Mouse (Mus musculus): ENCODE data around the gene Rpl22.

Gene Rpl22

GRCm38 (mm10) chr4:152291562-152291961 is 34.0 kb upstream of the Rpl22 start, which contains the start of gene Hes3:
Gene Hes3, minus strand, starts transcription at chr4:152291662.
- ChIA-PET CTCF (interaction anchor here in 2 of 4 experiments (0.8 to 1.3 kb wide), 6 partner anchors 17 to 150 kb away, joined by 3 to 4 read pairs (median 3); no protein-coding TSS in a partner anchor), POLR2A (interaction anchor here in 3 of 4 experiments (0.7 to 1.8 kb wide), 9 partner anchors 9 to 184 kb away, joined by 3 to 8 read pairs (median 3); partner anchors contain the start of gene Rpl22 (in 1 of the 3))

GRCm38 (mm10) chr4:152292102-152292765 is 33.3 kb upstream of the Rpl22 start:
- ChIA-PET POLR2A (interaction anchor here in 2 of 4 experiments (0.7 to 1.8 kb wide), 8 partner anchors 10 to 159 kb away, joined by 3 to 8 read pairs (median 3); partner anchors contain the start of gene Rpl22 (in 1 of the 2)), CTCF (interaction anchor here in 3 of 4 experiments (0.6 to 1.5 kb wide), 11 partner anchors 9 to 196 kb away, joined by 3 to 4 read pairs (median 3); partner anchors contain the start of gene Rnf207 (in 1 of the 3))

- POLR2A ChIA-PET = interaction anchor here in 2 of 4 experiments (0.6 to 1.6 kb wide), 6 partner anchors 14 to 179 kb away, joined by 3 read pairs; partner anchors contain the start of genes Rnf207 (in 1 of the 2) and Tnfrsf25 (in 1 of the 2)
- CTCF ChIA-PET = interaction anchor here (0.6 to 2.4 kb wide), 16 partner anchors 9 to 156 kb away, joined by 3 to 9 read pairs (median 4); partner anchors contain the start of gene Rnf207 (in 1 of the 4)
Observed at GRCm38 (mm10) chr4:152294188-152294929, 31.2 kb upstream of the Rpl22 start.

- POLR2A ChIA-PET = interaction anchor here in 2 of 4 experiments (0.7 to 1.4 kb wide), 3 partner anchors 17 to 20 kb away, joined by 4 read pairs; no protein-coding TSS in a partner anchor
- CTCF ChIA-PET = interaction anchor here in 2 of 4 experiments (0.7 to 2.4 kb wide), 7 partner anchors 14 to 155 kb away, joined by 3 to 9 read pairs (median 4); partner anchors contain the start of gene Rnf207 (in 1 of the 2)
Observed at GRCm38 (mm10) chr4:152295916-152296315, 29.6 kb upstream of the Rpl22 start.

GRCm38 (mm10) chr4:152296371-152296770 is 29.2 kb upstream of the Rpl22 start:
- ChIA-PET POLR2A (interaction anchor here (0.6 to 2.1 kb wide), 27 partner anchors 9 to 322 kb away, joined by 3 to 21 read pairs (median 4); partner anchors contain the start of genes Rpl22 (in 3 of the 4), Espn (in 1 of the 4), Rnf207 (in 1 of the 4) and Zbtb48 (in 1 of the 4)), CTCF (interaction anchor here in 3 of 4 experiments (0.6 to 2.6 kb wide), 22 partner anchors 11 to 1903 kb away, joined by 3 to 13 read pairs (median 4); partner anchors contain the start of gene Rnf207 (in 1 of the 3))

- POLR2A ChIA-PET = interaction anchor here (0.6 to 2.1 kb wide), 31 partner anchors 8 to 323 kb away, joined by 3 to 21 read pairs (median 4); partner anchors contain the start of genes Rpl22 (in 3 of the 4), Espn (in 1 of the 4), Rnf207 (in 1 of the 4) and Zbtb48 (in 1 of the 4)
- CTCF ChIA-PET = interaction anchor here in 3 of 4 experiments (0.6 to 2.6 kb wide), 23 partner anchors 11 to 1902 kb away, joined by 3 to 13 read pairs (median 4); partner anchors contain the start of genes Dnajc11 (in 1 of the 3) and Rnf207 (in 1 of the 3)
Observed at GRCm38 (mm10) chr4:152296874-152297861, 28.4 kb upstream of the Rpl22 start, which contains the start of gene Icmt. Gene Icmt, plus strand, starts transcription at chr4:152297227.

DNA sequence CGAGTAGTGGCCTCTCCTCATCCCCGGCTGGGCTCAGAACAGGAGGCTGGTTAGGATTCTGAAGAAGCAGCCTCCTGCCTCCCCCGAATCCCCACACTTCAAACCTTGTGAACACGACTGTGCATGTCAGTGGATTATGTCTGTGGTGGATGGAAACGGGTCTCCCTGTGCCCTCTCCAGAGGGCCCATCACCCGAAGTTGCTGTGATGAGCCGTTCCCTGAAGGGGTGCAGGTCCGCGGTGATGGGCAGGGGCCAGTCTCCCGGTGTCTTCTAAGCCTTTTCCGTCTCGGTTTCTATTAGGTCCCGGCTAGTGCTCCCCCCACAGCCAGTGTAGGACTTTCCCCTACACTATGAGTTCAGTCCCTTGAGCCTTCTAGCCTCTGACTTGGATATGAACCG is 26.7 kb upstream of the Rpl22 start:
- ChIA-PET CTCF (interaction anchor here in 2 of 4 experiments (0.7 to 2.6 kb wide), 2 partner anchors 20 kb away, joined by 3 to 13 read pairs; partner anchors contain the start of gene Rnf207 (in 2 of the 2)), POLR2A (interaction anchor here in 1 of 4 experiments (1.0 to 1.8 kb wide), 4 partner anchors 11 to 39 kb away, joined by 3 to 5 read pairs (median 4); partner anchors contain the start of gene Chd5)

DNA sequence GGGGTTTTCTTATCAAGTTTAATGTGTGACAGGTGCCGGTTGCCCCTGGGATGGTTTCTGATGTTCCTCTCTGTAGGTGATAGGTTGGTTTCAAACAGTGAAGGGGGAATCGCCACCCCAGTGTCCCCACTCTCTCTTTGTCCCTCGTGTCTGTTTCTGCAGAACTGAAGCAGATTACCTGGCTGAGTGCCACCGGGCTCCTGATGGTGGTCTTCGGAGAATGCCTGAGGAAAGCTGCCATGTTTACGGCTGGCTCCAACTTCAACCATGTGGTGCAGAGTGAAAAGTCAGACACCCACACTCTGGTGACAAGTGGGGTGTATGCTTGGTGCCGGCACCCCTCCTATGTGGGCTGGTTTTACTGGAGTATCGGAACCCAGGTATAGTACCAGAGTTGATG is 25.2 kb upstream of the Rpl22 start:
- ChIA-PET POLR2A (interaction anchor here in 1 of 4 experiments (0.8 to 1.3 kb wide), 4 partner anchors 9 to 37 kb away, joined by 3 to 4 read pairs (median 3); no protein-coding TSS in a partner anchor), CTCF (interaction anchor here in 1 of 4 experiments (0.6 to 1.5 kb wide), 2 partner anchors 18 to 126 kb away, joined by 3 read pairs; partner anchors contain the start of gene Rnf207)

DNA sequence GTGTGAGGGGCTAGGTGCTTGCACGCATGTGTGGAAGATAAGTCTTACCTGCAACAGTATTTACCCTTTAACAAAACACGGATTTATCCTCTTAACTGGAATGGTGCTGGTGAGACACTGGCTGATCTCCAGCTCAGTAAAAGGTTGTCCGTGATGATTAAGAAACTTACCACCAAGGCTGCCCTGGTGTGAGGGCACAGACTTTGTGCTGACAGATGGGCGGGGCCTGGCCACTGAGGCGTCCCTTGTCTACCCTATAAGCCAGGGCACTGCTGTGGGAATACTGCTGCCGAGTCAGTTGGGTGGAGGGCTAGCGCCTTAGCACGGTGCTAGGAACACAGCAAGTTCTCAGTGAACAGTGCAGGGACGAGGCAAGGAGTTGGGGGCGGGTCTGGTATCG is 23.5 kb upstream of the Rpl22 start:
- POLR2A ChIA-PET = interaction anchor here in 2 of 4 experiments (1.2 to 1.6 kb wide), 3 partner anchors 10 to 14 kb away, joined by 3 read pairs; no protein-coding TSS in a partner anchor

DNA sequence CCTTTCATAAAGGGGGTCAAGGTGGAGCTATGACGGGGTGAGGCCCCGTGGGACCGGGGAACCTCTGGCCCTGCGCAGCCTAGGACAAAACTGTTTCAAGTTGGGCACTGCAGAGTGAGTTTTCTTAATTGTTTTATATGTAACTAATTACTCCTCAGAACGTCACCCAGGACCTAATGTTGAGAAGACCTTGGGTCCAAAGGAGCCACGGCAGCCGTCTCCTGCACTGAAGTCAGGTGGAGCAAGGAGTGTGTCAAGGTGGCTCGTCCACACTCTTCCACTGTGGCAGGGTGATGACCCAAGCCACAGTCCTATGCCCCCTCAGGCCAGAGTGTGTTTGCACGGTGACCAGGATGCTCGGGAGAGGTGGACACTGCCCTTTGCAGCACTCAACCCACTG is 22.4 kb upstream of the Rpl22 start:
- ChIA-PET CTCF (interaction anchor here in 3 of 4 experiments (0.5 to 1.6 kb wide), 6 partner anchors 9 to 149 kb away, joined by 3 to 6 read pairs (median 4); partner anchors contain the start of gene Rnf207 (in 1 of the 3)), POLR2A (interaction anchor here in 2 of 4 experiments (1.2 to 1.7 kb wide), 3 partner anchors 12 to 30 kb away, joined by 3 to 5 read pairs (median 3); no protein-coding TSS in a partner anchor)

More for the DNA sequence above, 23.5 kb upstream of the Rpl22 start:
- CTCF ChIA-PET = interaction anchor here in 1 of 4 experiments (1.5 kb wide), 2 partner anchors 17 to 30 kb away, joined by 3 to 4 read pairs; partner anchors contain the start of gene Rnf207

DNA sequence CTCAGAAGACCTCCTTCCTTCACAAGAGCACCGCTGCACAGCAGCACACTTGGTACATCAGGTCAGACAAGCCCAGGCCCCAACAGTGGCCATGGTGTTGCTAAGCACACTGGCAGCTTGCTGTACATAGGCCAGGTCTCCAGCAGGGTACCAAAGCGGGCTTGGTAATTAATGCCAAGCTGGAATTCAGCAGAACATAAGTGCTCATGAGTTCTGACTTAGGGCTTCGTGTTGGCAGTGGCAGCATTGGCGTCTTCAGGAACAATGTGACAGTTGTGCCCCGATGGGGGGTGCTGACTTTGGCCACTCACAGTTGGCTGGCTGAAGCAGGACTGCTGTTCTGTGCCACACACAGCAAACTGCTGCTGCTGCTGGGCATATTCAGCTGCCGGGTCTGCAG is 20.9 kb upstream of the Rpl22 start:
- ChIA-PET CTCF (interaction anchor here (0.6 to 3.9 kb wide), 9 partner anchors 14 to 1022 kb away, joined by 3 to 15 read pairs (median 4); partner anchors contain the start of gene Rnf207 (in 2 of the 4)), POLR2A (interaction anchor here in 2 of 4 experiments (0.6 to 1.9 kb wide), 8 partner anchors 8 to 45 kb away, joined by 3 to 10 read pairs (median 4); partner anchors contain the start of genes Icmt (in 1 of the 2) and Rpl22 (in 1 of the 2))

- ChIA-PET CTCF (interaction anchor here in 2 of 4 experiments (0.6 to 3.9 kb wide), 2 partner anchors 8 to 13 kb away, joined by 6 to 15 read pairs; partner anchors contain the start of gene Rnf207 (in 1 of the 2)), POLR2A (interaction anchor here in 2 of 4 experiments (1.1 to 2.0 kb wide), 6 partner anchors 9 to 16 kb away, joined by 3 to 8 read pairs (median 5); partner anchors contain the start of gene Icmt (in 2 of the 2))
Observed at GRCm38 (mm10) chr4:152305991-152306390, 19.6 kb upstream of the Rpl22 start.

DNA sequence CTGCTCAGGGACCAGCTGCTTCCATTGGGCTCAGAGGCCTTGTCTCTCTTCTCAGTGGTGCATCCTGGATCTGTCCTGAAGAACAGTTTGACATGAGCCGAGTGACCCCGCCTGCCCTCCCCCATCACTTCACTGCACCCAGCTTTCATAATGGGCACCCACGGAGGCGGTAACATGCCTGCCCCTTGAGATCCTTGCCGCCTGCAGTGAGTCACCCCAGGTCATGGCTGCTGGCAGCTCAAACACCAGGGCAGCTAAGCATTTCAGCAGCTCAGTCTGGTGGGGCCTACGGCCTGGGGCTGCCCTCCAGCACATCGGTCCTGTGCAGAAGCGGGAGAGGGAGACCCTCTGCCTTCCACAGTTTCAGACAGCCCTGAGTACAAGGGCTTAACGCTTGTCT is 18.0 kb upstream of the Rpl22 start:
- ChIA-PET POLR2A (interaction anchor here in 3 of 4 experiments (0.5 to 5.0 kb wide), 14 partner anchors 8 to 103 kb away, joined by 3 to 23 read pairs (median 3); partner anchors contain the start of genes Rnf207 (in 2 of the 3), Hes3 (in 1 of the 3), Icmt (in 1 of the 3) and Rpl22 (in 1 of the 3)), CTCF (interaction anchor here (0.6 to 3.9 kb wide), 8 partner anchors 10 to 154 kb away, joined by 3 to 15 read pairs (median 4); partner anchors contain the start of genes Rnf207 (in 3 of the 4) and Icmt (in 1 of the 4))

DNA sequence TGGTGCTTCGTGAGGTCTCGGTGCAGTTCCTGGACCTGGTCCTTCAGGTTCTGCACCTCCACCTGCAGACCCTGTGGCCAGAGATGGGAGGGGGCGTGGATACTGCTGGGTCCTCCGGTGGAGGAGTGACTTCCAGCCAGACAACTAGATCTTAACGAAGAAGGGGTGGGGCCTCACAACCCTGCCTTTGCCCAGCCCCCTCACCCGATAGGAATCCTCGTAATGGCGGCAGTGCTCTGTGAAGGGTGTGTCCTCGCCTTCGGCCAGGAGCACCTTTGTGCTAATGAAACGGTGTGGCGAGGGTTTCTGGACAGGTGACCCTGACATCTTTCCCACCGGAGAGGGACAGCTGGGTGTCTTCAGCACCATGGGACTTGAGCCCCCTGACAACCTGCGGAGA is 13.4 kb upstream of the Rpl22 start:
- POLR2A ChIA-PET = interaction anchor here in 2 of 4 experiments (1.0 to 9.3 kb wide), 7 partner anchors 9 to 18 kb away, joined by 3 to 79 read pairs (median 6); partner anchors contain the start of genes Rpl22 (in 2 of the 2) and Icmt (in 1 of the 2)
- CTCF ChIA-PET = interaction anchor here in 3 of 4 experiments (0.6 to 1.2 kb wide), 4 partner anchors 13 to 1029 kb away, joined by 3 to 4 read pairs (median 3); partner anchors contain the start of gene Rpl22 (in 1 of the 3)

GRCm38 (mm10) chr4:152313211-152313632 is 12.3 kb upstream of the Rpl22 start:
- CTCF ChIA-PET = interaction anchor here (0.6 to 1.4 kb wide), 17 partner anchors 10 to 1758 kb away, joined by 3 to 5 read pairs (median 4); partner anchors contain the start of gene Rpl22 (in 1 of the 4)
- POLR2A ChIA-PET = interaction anchor here in 3 of 4 experiments (0.6 to 9.3 kb wide), 12 partner anchors 8 to 270 kb away, joined by 3 to 79 read pairs (median 5); partner anchors contain the start of genes Rpl22 (in 2 of the 3) and Icmt (in 1 of the 3)

Measured in embryonic stem cell, embryonic (primary cell).